Mouse (Mus musculus) heart, adult 2 months (tissue): ENCODE results near the gene Ntn1.

Experiments used
- CTCF ChIP-seq: fragments of 200-600 bp; IDR thresholded peaks from 2 replicates; pipeline ENCODE4 v1.8.1; 2022; ENCODE audit warnings: antibody characterized with exemption, mild to moderate bottlenecking, moderate library complexity
- POLR2A ChIP-seq: fragments of 200-500 bp; IDR thresholded peaks from 2 replicates; pipeline ENCODE4 v1.6.1; 2011; ENCODE audit warnings: mild to moderate bottlenecking, low read depth, low read length, control low read depth; ENCODE audit not compliant: insufficient read depth

- TF ChIP-seq CTCF (no peak), POLR2A (no peak)
Measured at GRCm38 (mm10) chr11:68196566-68196965, 204.1 kb downstream of the Ntn1 start.
